Mouse (Mus musculus): Measurements from ENCODE around the gene Olfr828. TPM values are rescaled to one million over a fixed set of nuclear protein-coding genes. Genes with fewer than 3 reads are reported as not detected.

The Olfr828 gene
- polyA plus RNA-seq (2014; fragmentation: Illumina TruSeq; extraction: RNeasy Lipid Tissue Mini Kit (QIAGEN cat#74804); ENCODE audit: low read depth, low replicate concordance) = not detected

GRCm38 (mm10) chr9:18819426-18819825, at the start of gene Olfr828:
Gene Olfr828 (minus strand): TSS chr9:18819526.

GRCm38 (mm10) chr9:18854633-18855032, 35.3 kb upstream of the Olfr828 start, which contains the start of gene Olfr829:
Gene Olfr829 (plus strand): TSS chr9:18854933.

Other genes starting within 250 kb of the Olfr828 start
- 6.5 TPM for gene Muc16, start 145.0 kb downstream of the Olfr828 start, polyA plus RNA-seq (2014; fragmentation: Illumina TruSeq; extraction: RNeasy Lipid Tissue Mini Kit (QIAGEN cat#74804); ENCODE audit: low read depth, low replicate concordance)
- not detected for gene Olfr24, start 55.5 kb downstream of the Olfr828 start, polyA plus RNA-seq (2014; fragmentation: Illumina TruSeq; extraction: RNeasy Lipid Tissue Mini Kit (QIAGEN cat#74804); ENCODE audit: low read depth, low replicate concordance)
- gene Olfr829, start 35.4 kb upstream of the Olfr828 start, polyA plus RNA-seq (2014; fragmentation: Illumina TruSeq; extraction: RNeasy Lipid Tissue Mini Kit (QIAGEN cat#74804); ENCODE audit: low read depth, low replicate concordance) = not detected
- gene Olfr830, start 55.2 kb upstream of the Olfr828 start, polyA plus RNA-seq (2014; fragmentation: Illumina TruSeq; extraction: RNeasy Lipid Tissue Mini Kit (QIAGEN cat#74804); ENCODE audit: low read depth, low replicate concordance) = not detected
- gene Olfr832, start 117.6 kb upstream of the Olfr828 start, polyA plus RNA-seq (2014; fragmentation: Illumina TruSeq; extraction: RNeasy Lipid Tissue Mini Kit (QIAGEN cat#74804); ENCODE audit: low read depth, low replicate concordance) = not detected
- not detected for gene Olfr834, start 168.5 kb upstream of the Olfr828 start, polyA plus RNA-seq (2014; fragmentation: Illumina TruSeq; extraction: RNeasy Lipid Tissue Mini Kit (QIAGEN cat#74804); ENCODE audit: low read depth, low replicate concordance)
- not detected for gene Olfr835, start 213.2 kb upstream of the Olfr828 start, polyA plus RNA-seq (2014; fragmentation: Illumina TruSeq; extraction: RNeasy Lipid Tissue Mini Kit (QIAGEN cat#74804); ENCODE audit: low read depth, low replicate concordance)